Mouse (Mus musculus): ENCODE results near the gene Scarb1.

- TF ChIP-seq CTCF (IDR thresholded peaks at IDR 0.05; ENCODE audit: low read depth) (no peak), EP300 (optimal IDR thresholded peaks at IDR 0.05) (no peak)
Measured at GRCm38 (mm10) chr5:125264700-125265099, 76.2 kb downstream of the Scarb1 start.
